Mouse (Mus musculus) thymus, adult 2 months (tissue): ENCODE data around the gene Cib1. TPM values are rescaled to one million over a fixed set of nuclear protein-coding genes. Genes with fewer than 3 reads are reported as not detected.

ENCODE experiments used
- DNase-seq: peaks from one replicate; pipeline ENCODE4 v3.0.0; 2021
- H3K27ac ChIP-seq: fragments of 200-500 bp; 2 replicates; pipeline ENCODE4 v1.5.1; 2012; ENCODE audit warnings: low read length, control low read depth; ENCODE audit not compliant: control insufficient read depth, insufficient read depth
- H3K27me3 ChIP-seq: fragments of 200-500 bp; 2 replicates; pipeline ENCODE4 v1.6.1; 2012; ENCODE audit warnings: mild to moderate bottlenecking, low read length, moderate library complexity, mixed read lengths; ENCODE audit not compliant: control insufficient read depth, insufficient read depth
- H3K36me3 ChIP-seq: fragments of 200-500 bp; 2 replicates; pipeline ENCODE4 v1.6.1; 2012; ENCODE audit warnings: mild to moderate bottlenecking, low read length, moderate library complexity; ENCODE audit not compliant: control insufficient read depth, insufficient read depth
- H3K4me1 ChIP-seq: fragments of 200-500 bp; replicated peaks from 2 replicates; pipeline ENCODE4 v1.6.1; 2012; ENCODE audit warnings: low read length; ENCODE audit not compliant: control insufficient read depth, insufficient read depth
- H3K4me3 ChIP-seq: fragments of 200-500 bp; 2 replicates; pipeline ENCODE4 v1.5.1; 2012; ENCODE audit warnings: mild to moderate bottlenecking, low read length, control low read depth, moderate library complexity; ENCODE audit not compliant: control insufficient read depth, insufficient read depth
- CTCF ChIP-seq: fragments of 200-500 bp; IDR thresholded peaks from 2 replicates; pipeline ENCODE4 v1.5.1; 2012; ENCODE audit warnings: mild to moderate bottlenecking, control low read depth, low read length, moderate library complexity, borderline replicate concordance; ENCODE audit not compliant: control insufficient read depth, poor library complexity, insufficient read depth; ENCODE audit errors: extremely low read depth
- POLR2A ChIP-seq: fragments of 200-500 bp; IDR thresholded peaks from 2 replicates; pipeline ENCODE4 v1.6.1; 2012; ENCODE audit warnings: mild to moderate bottlenecking, low read length, control low read depth, moderate library complexity; ENCODE audit not compliant: control insufficient read depth, poor library complexity, insufficient read depth; ENCODE audit errors: extremely low read depth
- WGBS: fragments of 180-500 bp; shearing (Covaris S2); methylation state at CpG from one replicate; pipeline ENCODE4 v1.1.7; 2018; 5-methylcytosine and 5-hydroxymethylcytosine counted together
- polyA plus RNA-seq: library from polyadenylated mRNA; depleted of rRNA; stranded (reverse); fragments of >200 nt; gene quantifications from 2 replicates; pipeline ENCODE4 v1.2.3, GENCODE M21; 2012

The Cib1 gene
- polyA plus RNA-seq, 1 experiment, result 192 TPM

- Histone ChIP-seq H3K4me3 (no peak overlapping the region), H3K36me3 (no peaks in the 10 kb centered on the region), H3K27ac (no peak overlapping the region), H3K4me1 (peaks cover 31% of the 10 kb centered on the region), H3K27me3 (no peaks in the 10 kb centered on the region)
- WGBS, result 79% methylated on average over 4 of the region's 4 CpGs
- DNase-seq, result no peak
- TF ChIP-seq CTCF (no peak), POLR2A (no peak)
Measured at GRCm38 (mm10) chr7:80184551-80184950, 48.1 kb downstream of the Cib1 start.

DNA sequence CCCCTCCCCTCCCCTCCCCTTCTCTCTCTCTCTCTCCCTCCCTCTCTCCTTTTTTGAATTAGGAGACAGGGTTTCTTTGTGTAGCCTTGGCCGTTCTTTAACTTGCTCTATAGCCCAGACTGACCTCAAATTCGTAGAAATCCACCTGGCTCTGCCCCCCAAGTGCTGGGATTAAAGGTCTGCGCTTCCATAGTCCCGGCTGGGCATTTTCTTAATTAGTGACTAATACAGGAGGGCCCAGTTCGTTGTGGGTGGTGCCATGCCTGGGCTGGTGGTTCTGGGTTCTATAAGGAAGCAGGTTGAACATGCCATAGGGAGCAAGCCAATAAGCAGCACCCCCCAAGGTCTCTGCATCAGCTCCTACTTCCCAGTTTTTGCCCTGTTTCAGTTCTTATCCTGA lies 48.6 kb downstream of the Cib1 start:
- WGBS, result 84% methylated on average over 5 of the region's 5 CpGs
- peaks cover 26% of the 10 kb centered on the region for H3K4me1 ChIP-seq
- no peak for DNase-seq
- no peaks in the 10 kb centered on the region for H3K36me3 ChIP-seq
- H3K4me3 ChIP-seq, result no peak overlapping the region
- H3K27me3 ChIP-seq, result no peaks in the 10 kb centered on the region
- no peak overlapping the region for H3K27ac ChIP-seq
- TF ChIP-seq CTCF (no peak), POLR2A (no peak)

- H3K27me3 ChIP-seq, result no peaks in the 10 kb centered on the region
- WGBS, result 57% methylated on average over 1 of the region's 1 CpGs
- H3K4me3 ChIP-seq, result no peak overlapping the region
- DNase-seq, result no peak
- no peak overlapping the region for H3K27ac ChIP-seq
- no peaks in the 10 kb centered on the region for H3K36me3 ChIP-seq
- peaks cover 22% of the 10 kb centered on the region for H3K4me1 ChIP-seq
- TF ChIP-seq POLR2A (no peak), CTCF (no peak)
Measured at GRCm38 (mm10) chr7:80183466-80183865, 49.1 kb downstream of the Cib1 start.

GRCm38 (mm10) chr7:80182139-80182538 lies 50.5 kb downstream of the Cib1 start:
- TF ChIP-seq POLR2A, result no peak
- no peak for TF ChIP-seq CTCF
- Histone ChIP-seq H3K4me3 (no peak overlapping the region), H3K27me3 (no peaks in the 10 kb centered on the region), H3K27ac (no peak overlapping the region), H3K4me1 (peaks cover 16% of the 10 kb centered on the region), H3K36me3 (no peaks in the 10 kb centered on the region)
- DNase-seq, result no peak

GRCm38 (mm10) chr7:80181078-80181477 lies 51.5 kb downstream of the Cib1 start:
- TF ChIP-seq POLR2A (no peak), CTCF (no peak)
- 96% methylated on average over 2 of the region's 2 CpGs for WGBS
- Histone ChIP-seq H3K36me3 (no peaks in the 10 kb centered on the region), H3K27me3 (no peaks in the 10 kb centered on the region), H3K4me3 (no peak overlapping the region), H3K27ac (no peak overlapping the region), H3K4me1 (peaks cover 6% of the 10 kb centered on the region)
- DNase-seq, result no peak

- H3K4me3 ChIP-seq, result no peak overlapping the region
- H3K27me3 ChIP-seq, result no peaks in the 10 kb centered on the region
- no peak for DNase-seq
- no peak overlapping the region for H3K27ac ChIP-seq
- H3K4me1 ChIP-seq, result peaks cover 3% of the 10 kb centered on the region; the same call in 1 of the 2 replicates
- WGBS, result 88% methylated on average over 3 of the region's 3 CpGs
- no peaks in the 10 kb centered on the region for H3K36me3 ChIP-seq
- no peak for TF ChIP-seq POLR2A
Measured at GRCm38 (mm10) chr7:80180202-80180601, 52.4 kb downstream of the Cib1 start.

GRCm38 (mm10) chr7:80179790-80180189 lies 52.8 kb downstream of the Cib1 start:
- DNase-seq, result no peak
- no peak for TF ChIP-seq POLR2A
- Histone ChIP-seq H3K4me1 (peaks cover 3% of the 10 kb centered on the region; the same call in 1 of the 2 replicates), H3K36me3 (no peaks in the 10 kb centered on the region), H3K4me3 (no peak overlapping the region), H3K27ac (no peak overlapping the region), H3K27me3 (no peaks in the 10 kb centered on the region)
- 74% methylated on average over 6 of the region's 6 CpGs for WGBS
